Mouse (Mus musculus): ENCODE results near the gene C130060K24Rik. TPM values are rescaled to one million over a fixed set of nuclear protein-coding genes. Genes with fewer than 3 reads are reported as not detected.

The C130060K24Rik gene
- polyA plus RNA-seq, 1 experiment from 2014 or later: 4.4 TPM

DNA sequence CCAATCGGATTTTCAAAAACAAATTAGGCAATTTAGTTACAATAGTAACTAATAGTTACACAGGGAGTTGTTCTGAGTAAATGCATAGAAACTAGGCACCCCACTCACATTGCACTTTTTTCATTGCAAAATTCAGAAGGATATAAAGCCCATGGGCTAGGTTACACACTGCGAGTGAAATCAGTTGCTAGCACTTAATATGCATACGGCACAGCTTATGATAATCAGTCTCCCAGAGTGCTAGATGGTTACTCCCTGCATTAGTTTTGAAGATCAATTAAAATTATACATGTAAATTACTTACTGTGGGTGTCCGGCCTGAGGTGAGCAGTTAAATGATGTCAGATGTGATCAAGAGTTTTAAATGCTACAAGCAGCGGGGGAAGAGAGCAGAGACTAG is 89.4 kb downstream of the C130060K24Rik start:
- no peaks in the 10 kb centered on the region for H3K9me3 ChIP-seq
- H3K36me3 ChIP-seq: no peaks in the 10 kb centered on the region
- H3K4me3 ChIP-seq: no peak overlapping the region
- no peak for ATAC-seq (ENCODE audit: low FRiP score, low read depth)
- no peaks in the 10 kb centered on the region for H3K4me1 ChIP-seq
- no peak overlapping the region for H3K9ac ChIP-seq (replicated peaks)
- no peaks in the 10 kb centered on the region for H3K27me3 ChIP-seq
- H3K4me2 ChIP-seq (replicated peaks): no peak overlapping the region
- H3K27ac ChIP-seq (replicated peaks): no peak overlapping the region
- WGBS: 66% methylated on average over 5 of the region's 5 CpGs

DNA sequence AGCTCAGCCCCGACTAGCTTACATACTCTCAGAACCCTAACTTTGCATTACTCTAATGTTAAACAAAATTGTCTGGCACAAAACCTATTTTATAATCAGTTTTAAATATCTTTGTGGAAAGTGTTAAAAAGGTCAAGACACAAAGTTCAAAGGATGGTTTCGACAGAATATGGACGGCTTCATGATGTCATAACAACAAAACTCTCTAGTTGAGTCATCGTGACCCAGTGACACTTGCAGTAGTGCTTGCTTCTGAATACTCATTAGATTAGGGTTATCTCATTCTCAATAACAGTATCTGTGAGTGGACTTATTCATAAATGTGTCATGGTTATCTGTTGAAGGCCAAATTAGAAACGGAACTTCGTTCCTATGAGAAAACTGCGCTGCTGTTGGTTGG is 91.5 kb downstream of the C130060K24Rik start:
- Histone ChIP-seq H3K27ac (replicated peaks) (no peak overlapping the region), H3K4me3 (no peak overlapping the region), H3K9ac (replicated peaks) (no peak overlapping the region), H3K4me2 (replicated peaks) (no peak overlapping the region), H3K4me1 (no peaks in the 10 kb centered on the region), H3K9me3 (no peaks in the 10 kb centered on the region), H3K27me3 (no peaks in the 10 kb centered on the region), H3K36me3 (no peaks in the 10 kb centered on the region)
- WGBS: 90% methylated on average over 7 of the region's 7 CpGs
- ATAC-seq (ENCODE audit: low FRiP score, low read depth): no peak

- Histone ChIP-seq H3K9ac (replicated peaks) (no peak overlapping the region), H3K4me2 (replicated peaks) (no peak overlapping the region), H3K9me3 (no peaks in the 10 kb centered on the region), H3K36me3 (no peaks in the 10 kb centered on the region), H3K27me3 (no peaks in the 10 kb centered on the region), H3K4me3 (no peak overlapping the region), H3K27ac (replicated peaks) (no peak overlapping the region), H3K4me1 (no peaks in the 10 kb centered on the region)
- ATAC-seq (ENCODE audit: low FRiP score, low read depth): no peak
These were observed 117.9 kb downstream of the C130060K24Rik start for GRCm38 (mm10) chr6:65498786-65499185.

Other genes starting within 250 kb of the C130060K24Rik start
- gene Hpgds, start 236.2 kb upstream of the C130060K24Rik start, polyA plus RNA-seq (2016; fragmentation: Nextera tagmentation; extraction: Ambion mirVana): 10.1 and 13.0 TPM in 2 replicates
- not detected in 2 replicates for gene Tnip3, start 144.2 kb downstream of the C130060K24Rik start, polyA plus RNA-seq (2016; fragmentation: Nextera tagmentation; extraction: Ambion mirVana)

Data from midbrain, embryonic 12.5 days (tissue).